Mouse (Mus musculus): ENCODE results near the gene Kcnmb2. TPM values are rescaled to one million over a fixed set of nuclear protein-coding genes. Genes with fewer than 3 reads are reported as not detected.

Gene Kcnmb2
- total and polyA plus RNA-seq, 2 experiments from 2014 or later = 10.4 to 15.0 TPM

DNA sequence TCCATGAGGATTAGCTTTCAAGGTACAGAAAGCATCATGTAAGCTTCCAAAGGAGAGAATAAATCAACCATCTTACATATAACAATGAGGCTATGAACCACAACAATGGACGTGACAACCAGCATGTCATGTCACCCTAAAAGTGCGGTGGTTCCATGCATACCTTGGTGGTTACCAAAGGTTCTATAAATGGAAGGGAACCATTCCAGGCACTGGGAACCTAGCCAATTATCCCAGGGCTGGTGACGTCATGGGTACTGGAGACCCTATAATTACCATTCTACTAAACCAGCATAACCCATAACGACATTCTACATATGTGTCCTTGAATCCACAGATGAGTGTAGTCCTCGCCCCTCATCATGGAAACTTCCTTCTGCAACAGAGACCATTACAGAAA, 291.7 kb downstream of the Kcnmb2 start:
- Histone ChIP-seq H3K27me3 (ENCODE audit: insufficient read depth, low read length) (no peaks in the 10 kb centered on the region), H3K4me3 (ENCODE audit: low read depth, low read length) (no peak overlapping the region), H3K9me3 (ENCODE audit: low read length) (no peaks in the 10 kb centered on the region), H3K4me2 (ENCODE audit: low read depth, low read length, poor library complexity, severe bottlenecking) (no peak overlapping the region), H3K27ac (ENCODE audit: low read depth, low read length) (no peak overlapping the region), H3K4me1 (ENCODE audit: insufficient read depth, low read length) (no peaks in the 10 kb centered on the region), H3K9ac (replicated peaks; ENCODE audit: low read length, poor library complexity, severe bottlenecking) (no peak overlapping the region), H3K36me3 (ENCODE audit: insufficient read depth, low read length) (0 out of 2 replicates have a peak, but pooled peaks cover 2% of the 10 kb centered on the region)
- ATAC-seq (ENCODE audit: low FRiP score) (no peak), DNase-seq (ENCODE audit: low spot score) (no peak)
- TF ChIP-seq CTCF (IDR thresholded peaks at IDR 0.05) = no peak
- 89% methylated on average over 5 of the region's 5 CpGs for WGBS

DNA sequence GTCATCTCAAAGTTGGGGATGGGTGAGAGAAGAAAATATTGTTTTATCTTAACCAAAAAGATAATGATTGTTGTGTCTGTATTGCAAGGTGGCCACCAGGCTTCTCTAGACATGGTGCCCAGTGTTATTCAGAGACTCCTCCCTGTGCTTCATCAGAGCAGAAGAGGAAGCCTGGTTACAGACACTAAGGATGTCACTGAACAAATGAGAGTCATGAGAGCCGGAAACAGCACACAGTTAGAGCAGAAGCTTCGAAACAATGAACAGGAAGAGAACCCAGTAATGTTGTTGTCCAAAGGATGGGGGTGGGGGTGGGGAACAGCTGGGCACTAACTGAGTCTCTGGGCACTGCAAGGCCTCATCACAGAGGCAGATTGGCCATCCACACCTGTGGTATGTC, 324.4 kb downstream of the Kcnmb2 start:
- no peak for ATAC-seq (ENCODE audit: low FRiP score)
- H3K4me3 ChIP-seq (ENCODE audit: low read depth, low read length) = no peak overlapping the region
- H3K36me3 ChIP-seq (ENCODE audit: insufficient read depth, low read length) = no peaks in the 10 kb centered on the region
- DNase-seq (ENCODE audit: low spot score) = no peak
- H3K27ac ChIP-seq (ENCODE audit: low read depth, low read length) = no peak overlapping the region
- 81% methylated on average over 2 of the region's 2 CpGs for WGBS
- H3K9me3 ChIP-seq (ENCODE audit: low read length) = no peaks in the 10 kb centered on the region
- no peaks in the 10 kb centered on the region for H3K27me3 ChIP-seq (ENCODE audit: insufficient read depth, low read length)
- H3K4me2 ChIP-seq (ENCODE audit: low read depth, low read length, poor library complexity, severe bottlenecking) = no peak overlapping the region
- H3K9ac ChIP-seq (replicated peaks; ENCODE audit: low read length, poor library complexity, severe bottlenecking) = no peak overlapping the region
- H3K4me1 ChIP-seq (ENCODE audit: insufficient read depth, low read length) = no peaks in the 10 kb centered on the region
- no peak for TF ChIP-seq CTCF (IDR thresholded peaks at IDR 0.05)

DNA sequence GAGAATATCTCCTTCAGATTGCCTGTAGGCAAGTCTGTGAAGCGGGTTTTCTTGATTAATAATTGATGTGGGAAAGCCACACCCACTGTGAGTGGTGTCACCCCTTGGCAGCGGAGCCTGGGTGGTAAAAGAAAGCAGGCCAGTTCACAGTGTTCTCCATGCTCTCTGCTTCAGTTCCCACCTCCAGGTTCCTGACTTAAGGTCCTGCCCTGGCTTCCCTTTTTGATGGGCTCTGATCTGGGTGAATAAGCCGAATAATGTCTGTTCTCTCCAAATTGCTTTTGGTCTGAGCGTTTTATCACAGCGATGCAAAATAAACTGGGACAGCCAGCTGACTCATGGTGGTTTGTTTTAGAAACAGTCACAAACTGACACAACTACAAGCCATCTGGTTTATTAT, 334.5 kb downstream of the Kcnmb2 start:
- Histone ChIP-seq H3K27me3 (ENCODE audit: insufficient read depth, low read length) (no peaks in the 10 kb centered on the region), H3K9me3 (ENCODE audit: low read length) (no peaks in the 10 kb centered on the region), H3K36me3 (ENCODE audit: insufficient read depth, low read length) (no peaks in the 10 kb centered on the region), H3K9ac (replicated peaks; ENCODE audit: low read length, poor library complexity, severe bottlenecking) (no peak overlapping the region), H3K27ac (ENCODE audit: low read depth, low read length) (no peak overlapping the region), H3K4me3 (ENCODE audit: low read depth, low read length) (no peak overlapping the region), H3K4me2 (ENCODE audit: low read depth, low read length, poor library complexity, severe bottlenecking) (no peak overlapping the region), H3K4me1 (ENCODE audit: insufficient read depth, low read length) (no peaks in the 10 kb centered on the region)
- ATAC-seq (ENCODE audit: low FRiP score) (no peak), DNase-seq (ENCODE audit: low spot score) (no peak)
- 80% methylated on average over 5 of the region's 5 CpGs for WGBS
- no peak for TF ChIP-seq CTCF (IDR thresholded peaks at IDR 0.05)
